Mouse (Mus musculus) hindbrain, embryonic 15.5 days (tissue): ENCODE measurements around the gene Abhd12. TPM values are rescaled to one million over a fixed set of nuclear protein-coding genes. Genes with fewer than 3 reads are reported as not detected.

Source experiments
- ATAC-seq: fragments of 200-750 bp; cut with Nextera tagmentation; 2 replicates; pipeline ENCODE4 v1.8.0; 2017; ENCODE audit warnings: low read depth, moderate number of reproducible peaks, moderate TSS enrichment; ENCODE audit not compliant: low FRiP score
- H3K27ac ChIP-seq: fragments of 300-500 bp; sonication (generic); replicated peaks from 2 replicates; pipeline ENCODE4 v1.5.1; 2015; ENCODE audit warnings: mild to moderate bottlenecking, inconsistent platforms
- H3K27me3 ChIP-seq: fragments of 300-500 bp; sonication (generic); 2 replicates; pipeline ENCODE4 v1.6.1; 2015; ENCODE audit warnings: control low read depth, inconsistent platforms
- H3K36me3 ChIP-seq: fragments of 300-500 bp; sonication (generic); 2 replicates; pipeline ENCODE4 v1.6.1; 2015; ENCODE audit warnings: control low read depth, inconsistent platforms
- H3K4me1 ChIP-seq: fragments of 300-500 bp; sonication (generic); replicated peaks from 2 replicates; pipeline ENCODE4 v1.6.1; 2015; ENCODE audit warnings: control low read depth, inconsistent platforms
- H3K4me2 ChIP-seq: fragments of 300-500 bp; sonication (generic); 2 replicates; pipeline ENCODE4 v1.6.1; 2015; ENCODE audit warnings: moderate library complexity, mild to moderate bottlenecking, inconsistent platforms
- H3K4me3 ChIP-seq: fragments of 300-500 bp; sonication (generic); 2 replicates; pipeline ENCODE4 v1.5.1; 2015; ENCODE audit warnings: mild to moderate bottlenecking, inconsistent platforms
- H3K9ac ChIP-seq: fragments of 300-500 bp; sonication (generic); 2 replicates; pipeline ENCODE4 v1.6.1; 2015; ENCODE audit warnings: inconsistent platforms
- H3K9me3 ChIP-seq: fragments of 300-500 bp; sonication (generic); 2 replicates; pipeline ENCODE4 v1.6.1; 2016; ENCODE audit warnings: control low read depth, inconsistent platforms
- WGBS: fragments of 180-500 bp; shearing (Covaris S2); methylation state at CpG from one replicate; pipeline ENCODE4 v1.1.7; 2015; 5-methylcytosine and 5-hydroxymethylcytosine counted together
- polyA plus RNA-seq: library from polyadenylated mRNA; unstranded; fragments of >200 nt; fragmentation: Nextera tagmentation; extraction: Ambion mirVana; gene quantifications from 2 replicates; pipeline ENCODE4 v1.2.1, GENCODE M21; 2015

The Abhd12 gene
- polyA plus RNA-seq, 1 experiment from 2014 or later: 137 TPM

DNA sequence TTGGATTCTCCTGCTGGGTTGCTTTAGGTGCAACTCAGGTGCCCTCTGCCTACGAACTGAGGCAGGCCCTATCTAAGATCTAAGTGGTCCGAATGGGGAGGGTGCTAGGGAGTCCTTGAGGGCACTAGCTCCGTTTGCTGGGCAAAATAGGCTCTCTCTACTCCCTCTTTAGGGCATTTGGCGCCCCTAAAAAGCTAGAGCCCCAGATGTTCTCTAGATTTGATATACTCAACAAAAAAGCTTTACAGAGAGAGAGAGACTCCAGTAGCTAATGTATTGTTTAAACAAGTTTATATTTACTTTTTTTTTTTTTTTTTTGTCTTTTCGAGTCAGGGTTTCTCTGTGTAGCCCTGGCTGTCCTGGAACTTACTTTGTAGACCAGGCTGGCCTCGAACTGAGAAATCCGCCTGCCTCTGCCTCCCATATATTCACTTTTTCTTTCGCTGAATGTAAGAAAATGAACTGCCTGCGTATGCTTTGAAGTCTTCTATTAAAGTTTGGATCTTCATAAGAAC, 452 bp upstream of the Abhd12 start, which contains the start of gene Gins1:
Gene Gins1, plus strand, starts transcription at position 465 of the 515 bp plus-strand sequence.
- H3K4me1 ChIP-seq: peaks cover 30% of the 10 kb centered on the region
- peak within 1 kb of the TSS; percentile 84 for H3K4me2 ChIP-seq
- peak within 1 kb of the TSS; percentile 93 for H3K27ac ChIP-seq
- peaks cover 3% of the 10 kb centered on the region; the same call in 1 of the 2 replicates for H3K36me3 ChIP-seq
- peak within 1 kb of the TSS; percentile 95 for H3K9ac ChIP-seq
- no peaks in the 10 kb centered on the region for H3K27me3 ChIP-seq
- H3K4me3 ChIP-seq: peak within 1 kb of the TSS; percentile 71
- no peak; the same call in 1 of the 2 replicates for ATAC-seq
- WGBS: 44% methylated on average over 9 of the region's 9 CpGs
- no peaks in the 10 kb centered on the region for H3K9me3 ChIP-seq

DNA sequence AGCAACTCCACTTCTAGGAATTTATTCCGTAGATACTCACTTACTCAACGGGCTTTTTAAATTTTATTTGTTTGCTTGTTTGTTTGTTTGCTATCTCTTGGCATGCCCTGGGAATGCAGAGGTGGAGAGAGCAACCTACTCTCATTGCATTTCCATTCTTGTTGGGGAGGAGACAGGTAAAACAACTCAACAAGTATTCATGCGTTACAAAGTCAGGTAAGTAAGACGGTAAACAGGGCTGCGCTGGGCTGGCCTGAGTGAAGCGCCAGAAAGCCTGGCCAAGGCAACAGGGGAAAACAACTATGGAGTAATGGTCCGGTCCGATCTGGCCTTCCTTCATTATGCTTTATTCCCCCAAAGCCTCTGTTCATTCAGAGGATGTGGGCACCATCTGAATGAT, 2.2 kb downstream of the Abhd12 start:
- H3K9me3 ChIP-seq: no peaks in the 10 kb centered on the region
- H3K4me2 ChIP-seq: peak overlapping the region; percentile 84
- peak overlapping the region; percentile 71; the same call in 1 of the 2 replicates for H3K4me3 ChIP-seq
- H3K9ac ChIP-seq: no peak overlapping the region
- H3K4me1 ChIP-seq: peaks cover 27% of the 10 kb centered on the region
- H3K27ac ChIP-seq: no peak overlapping the region
- 81% methylated on average over 8 of the region's 8 CpGs for WGBS
- H3K27me3 ChIP-seq: no peaks in the 10 kb centered on the region
- no peak for ATAC-seq
- peaks cover 3% of the 10 kb centered on the region; the same call in 1 of the 2 replicates for H3K36me3 ChIP-seq

DNA sequence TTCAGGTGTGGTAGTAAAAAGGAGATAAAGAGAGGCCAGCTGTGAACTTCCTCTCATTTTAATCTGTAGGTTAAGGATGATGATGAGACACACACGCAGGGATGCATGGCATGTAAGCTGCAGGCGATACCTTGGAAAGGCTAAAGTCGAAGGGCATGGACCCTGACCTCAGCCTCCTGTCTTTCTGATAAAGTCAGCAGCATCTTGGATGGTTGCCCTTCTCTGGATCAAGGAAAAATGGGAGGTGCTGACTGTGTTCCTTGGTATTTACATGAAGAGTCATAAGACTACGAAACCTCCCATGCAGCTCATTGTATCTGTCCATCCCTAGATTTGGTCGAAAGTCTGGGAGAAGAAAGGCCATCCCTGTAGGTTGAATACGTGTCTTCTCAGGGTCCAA, 4.2 kb downstream of the Abhd12 start:
- Histone ChIP-seq H3K36me3 (peaks cover 3% of the 10 kb centered on the region; the same call in 1 of the 2 replicates), H3K9me3 (no peaks in the 10 kb centered on the region), H3K27me3 (no peaks in the 10 kb centered on the region), H3K4me2 (no peak overlapping the region), H3K27ac (no peak overlapping the region), H3K4me3 (no peak overlapping the region), H3K9ac (no peak overlapping the region), H3K4me1 (peaks cover 27% of the 10 kb centered on the region)
- no peak for ATAC-seq
- 93% methylated on average over 6 of the region's 6 CpGs for WGBS

DNA sequence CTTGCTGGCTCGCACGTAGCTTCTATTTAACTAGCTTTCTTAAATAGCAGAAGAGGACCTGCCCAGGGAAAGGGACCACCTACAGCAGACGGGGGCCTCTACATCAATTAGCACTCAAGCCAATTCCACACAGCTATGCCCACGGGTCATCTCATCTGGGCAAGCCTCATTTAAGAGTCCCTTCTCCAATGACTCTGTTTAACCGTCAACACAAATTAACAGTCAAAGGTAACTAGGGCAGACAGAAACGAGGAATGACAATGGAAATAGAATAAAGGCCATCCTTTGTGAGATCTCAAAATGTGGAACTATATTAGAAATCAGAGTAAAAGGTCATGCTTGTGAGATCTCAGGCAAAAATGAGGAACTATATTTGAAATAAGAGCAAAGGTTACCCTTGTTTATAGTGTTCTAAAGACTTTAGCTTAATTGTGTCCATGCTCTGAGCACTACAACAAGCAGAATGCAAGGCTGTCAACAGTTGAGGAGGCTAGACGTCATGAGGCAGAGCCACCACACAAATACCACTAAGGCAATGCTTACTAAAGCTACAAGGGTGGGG, 8.8 kb downstream of the Abhd12 start:
- H3K36me3 ChIP-seq: peaks cover 3% of the 10 kb centered on the region; the same call in 1 of the 2 replicates
- WGBS: 83% methylated on average over 7 of the region's 7 CpGs
- no peak overlapping the region for H3K27ac ChIP-seq
- H3K27me3 ChIP-seq: no peaks in the 10 kb centered on the region
- no peaks in the 10 kb centered on the region for H3K9me3 ChIP-seq
- H3K9ac ChIP-seq: no peak overlapping the region
- ATAC-seq: no peak
- peaks cover 6% of the 10 kb centered on the region; the same call in 1 of the 2 replicates for H3K4me1 ChIP-seq
- no peak overlapping the region for H3K4me3 ChIP-seq
- H3K4me2 ChIP-seq: no peak overlapping the region

DNA sequence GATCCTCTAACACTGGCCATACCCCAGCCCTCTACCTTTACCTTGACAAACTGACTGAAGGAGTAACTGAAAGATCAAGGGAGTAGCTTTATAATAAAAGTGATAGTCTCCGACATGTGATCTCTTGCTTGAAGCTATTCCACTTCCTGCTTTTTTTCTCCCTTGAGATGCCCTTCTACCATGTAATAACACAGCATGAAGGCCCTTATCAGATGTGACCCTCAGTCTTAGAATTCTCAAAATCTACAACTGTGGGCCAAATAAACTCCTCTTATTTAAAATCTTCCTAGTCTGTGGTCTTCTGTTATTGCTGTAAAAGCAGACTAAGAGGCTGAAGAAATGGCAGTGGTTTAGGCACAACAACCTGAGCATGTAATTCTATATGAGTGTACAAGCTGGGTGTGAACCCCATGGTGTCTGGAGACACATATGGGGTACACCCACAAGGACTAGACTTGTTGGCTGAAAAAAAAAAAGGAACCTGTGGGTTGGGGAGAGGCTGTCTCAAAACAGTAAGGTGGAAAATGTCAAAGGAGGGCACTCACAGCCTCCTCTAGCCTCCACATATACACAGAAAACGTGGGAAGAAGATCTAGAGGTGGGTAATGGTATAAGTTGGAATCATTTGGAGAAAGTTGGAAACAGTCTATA, 9.8 kb downstream of the Abhd12 start:
- H3K9ac ChIP-seq: no peak overlapping the region
- H3K27ac ChIP-seq: no peak overlapping the region
- no peak overlapping the region for H3K4me3 ChIP-seq
- no peaks in the 10 kb centered on the region for H3K4me1 ChIP-seq
- no peaks in the 10 kb centered on the region for H3K9me3 ChIP-seq
- no peaks in the 10 kb centered on the region for H3K27me3 ChIP-seq
- whole genome bisulfite sequencing: 86% methylated on average over 2 of the region's 2 CpGs
- H3K36me3 ChIP-seq: no peaks in the 10 kb centered on the region
- H3K4me2 ChIP-seq: no peak overlapping the region
- no peak for ATAC-seq

DNA sequence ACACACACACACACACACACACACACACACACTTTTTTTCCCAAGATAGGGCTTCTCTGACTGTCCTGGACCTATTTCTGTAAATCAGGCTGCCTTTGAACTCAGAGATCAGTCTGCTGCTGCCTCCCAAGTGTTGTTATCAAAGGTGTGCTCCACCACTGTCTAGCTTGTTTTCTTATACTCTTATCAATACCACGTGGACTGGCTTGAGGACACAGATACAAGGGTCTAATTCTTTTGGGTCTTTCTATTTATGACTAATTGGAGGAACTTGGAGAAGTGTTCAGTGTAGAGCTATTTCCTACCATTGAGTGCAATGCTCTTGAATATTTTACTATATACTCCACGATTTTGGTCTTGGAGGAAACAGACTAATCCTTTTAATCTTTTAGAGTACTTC, 17.2 kb downstream of the Abhd12 start:
- Histone ChIP-seq H3K4me3 (no peak overlapping the region), H3K4me1 (no peaks in the 10 kb centered on the region), H3K9ac (no peak overlapping the region), H3K9me3 (no peaks in the 10 kb centered on the region), H3K27ac (no peak overlapping the region), H3K36me3 (no peaks in the 10 kb centered on the region), H3K27me3 (no peaks in the 10 kb centered on the region), H3K4me2 (no peak overlapping the region)
- 88% methylated on average over 2 of the region's 2 CpGs for WGBS
- no peak for ATAC-seq

DNA sequence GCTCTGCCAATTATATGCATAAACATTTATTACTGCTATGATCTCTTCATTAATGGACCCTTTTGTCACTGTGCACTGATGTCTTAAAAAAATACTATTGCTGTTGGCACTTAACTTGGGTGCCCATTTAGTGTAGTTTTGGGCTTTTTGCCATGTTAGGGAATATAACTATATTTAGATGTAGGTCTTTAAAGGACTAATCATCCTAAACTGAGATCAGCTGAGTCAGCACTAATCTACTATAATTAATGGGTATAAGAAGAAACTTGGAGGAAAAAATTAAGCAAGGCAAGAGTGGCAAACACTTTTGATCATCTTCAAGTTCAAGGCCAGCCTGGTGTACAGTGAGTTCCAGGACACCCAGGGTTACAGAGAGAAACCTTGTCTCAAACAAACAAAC, 18.2 kb downstream of the Abhd12 start:
- H3K27ac ChIP-seq: no peak overlapping the region
- H3K4me2 ChIP-seq: no peak overlapping the region
- ATAC-seq: no peak
- no peak overlapping the region for H3K4me3 ChIP-seq
- H3K36me3 ChIP-seq: no peaks in the 10 kb centered on the region
- no peak overlapping the region for H3K9ac ChIP-seq
- no peaks in the 10 kb centered on the region for H3K9me3 ChIP-seq
- H3K4me1 ChIP-seq: no peaks in the 10 kb centered on the region
- no peaks in the 10 kb centered on the region for H3K27me3 ChIP-seq

DNA sequence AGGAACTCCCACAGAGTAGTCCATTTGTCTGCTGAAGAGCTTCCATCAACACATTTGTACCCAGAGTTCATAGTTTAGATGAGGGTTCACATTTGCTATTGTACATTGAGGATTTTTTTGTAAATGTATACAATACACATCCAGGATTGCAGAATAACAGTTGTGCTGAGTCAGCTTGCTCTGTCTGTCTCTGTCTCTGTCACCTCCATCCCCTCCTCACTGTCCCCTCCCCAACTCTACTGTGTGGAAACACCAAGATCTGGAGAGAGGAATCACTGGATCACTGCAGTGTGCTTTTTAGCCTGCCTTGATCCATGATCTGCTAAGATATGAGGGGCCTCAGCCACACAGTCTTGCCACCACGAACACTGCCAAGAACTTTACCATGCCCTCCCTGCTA, 18.7 kb downstream of the Abhd12 start:
- no peaks in the 10 kb centered on the region for H3K4me1 ChIP-seq
- WGBS: 92% methylated on average over 1 of the region's 1 CpGs
- no peak for ATAC-seq

DNA sequence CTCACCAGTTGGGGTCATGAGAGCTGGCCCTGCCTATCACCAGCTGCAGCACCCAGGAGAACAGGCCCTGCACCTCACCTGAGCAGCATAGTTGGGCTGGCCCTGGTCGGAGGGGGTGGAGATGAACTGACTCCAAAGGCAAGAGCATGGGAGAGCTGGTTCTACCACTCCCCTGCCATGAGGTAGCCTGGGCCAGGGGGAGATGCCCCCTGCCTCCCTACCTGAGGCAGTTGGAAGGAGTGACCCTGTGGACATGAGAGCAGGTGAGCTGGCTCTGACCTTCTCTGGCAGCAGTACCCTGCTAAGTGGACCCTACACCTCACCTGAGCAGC, 19.8 kb downstream of the Abhd12 start:
- WGBS: 100% methylated on average over 1 of the region's 1 CpGs
- Histone ChIP-seq H3K9ac (no peak overlapping the region), H3K36me3 (no peaks in the 10 kb centered on the region), H3K4me2 (no peak overlapping the region), H3K4me3 (no peak overlapping the region), H3K4me1 (no peaks in the 10 kb centered on the region), H3K27me3 (no peaks in the 10 kb centered on the region), H3K27ac (no peak overlapping the region), H3K9me3 (no peaks in the 10 kb centered on the region)
- peak; percentile 61; the same call in 1 of the 2 replicates for ATAC-seq

More for the DNA sequence above, 18.7 kb downstream of the Abhd12 start:
- no peak overlapping the region for H3K4me3 ChIP-seq
- H3K36me3 ChIP-seq: no peaks in the 10 kb centered on the region
- no peak overlapping the region for H3K9ac ChIP-seq
- H3K9me3 ChIP-seq: no peaks in the 10 kb centered on the region
- H3K27me3 ChIP-seq: no peaks in the 10 kb centered on the region
- H3K27ac ChIP-seq: no peak overlapping the region
- H3K4me2 ChIP-seq: no peak overlapping the region

DNA sequence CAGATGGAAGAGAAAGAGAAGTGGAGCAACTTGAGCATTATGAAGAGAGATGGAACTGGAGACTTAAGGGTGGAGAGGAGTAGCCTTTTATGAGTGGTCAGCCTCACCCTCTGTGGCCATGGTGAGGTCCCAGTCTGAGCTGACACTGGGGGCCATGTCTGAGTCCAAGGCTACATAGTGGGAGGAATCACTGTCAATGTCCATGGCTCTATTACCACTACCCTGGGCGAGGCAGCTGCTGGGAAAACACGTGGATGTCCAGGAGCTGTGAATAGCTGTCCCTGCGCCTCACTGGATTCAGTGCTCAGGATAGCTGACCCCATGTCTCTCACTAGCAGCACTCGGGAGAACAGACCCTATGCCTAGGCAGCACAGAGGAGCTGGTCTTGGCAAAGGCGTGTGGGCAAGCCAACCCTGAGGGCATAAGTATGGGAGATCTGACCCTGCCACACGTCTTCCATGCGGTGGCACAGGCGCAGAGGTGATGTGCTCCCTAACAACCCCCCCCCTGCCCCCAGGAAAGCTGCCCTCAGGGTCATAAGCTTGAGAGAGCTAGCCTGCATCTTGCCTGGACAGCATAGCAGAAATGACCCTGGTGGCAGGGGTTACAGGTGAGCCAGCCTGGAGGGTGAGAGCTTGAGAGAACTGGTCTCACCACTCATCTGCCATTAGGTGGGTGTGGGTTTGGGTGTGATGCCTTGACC, 20.3 kb downstream of the Abhd12 start:
- H3K9me3 ChIP-seq: no peaks in the 10 kb centered on the region
- peak; percentile 33; the same call in 1 of the 2 replicates for ATAC-seq
- no peak overlapping the region for H3K27ac ChIP-seq
- H3K36me3 ChIP-seq: no peaks in the 10 kb centered on the region
- H3K27me3 ChIP-seq: no peaks in the 10 kb centered on the region
- H3K4me2 ChIP-seq: no peak overlapping the region
- H3K4me3 ChIP-seq: no peak overlapping the region
- H3K9ac ChIP-seq: no peak overlapping the region
- H3K4me1 ChIP-seq: no peaks in the 10 kb centered on the region
- WGBS: 87% methylated on average over 8 of the region's 8 CpGs

DNA sequence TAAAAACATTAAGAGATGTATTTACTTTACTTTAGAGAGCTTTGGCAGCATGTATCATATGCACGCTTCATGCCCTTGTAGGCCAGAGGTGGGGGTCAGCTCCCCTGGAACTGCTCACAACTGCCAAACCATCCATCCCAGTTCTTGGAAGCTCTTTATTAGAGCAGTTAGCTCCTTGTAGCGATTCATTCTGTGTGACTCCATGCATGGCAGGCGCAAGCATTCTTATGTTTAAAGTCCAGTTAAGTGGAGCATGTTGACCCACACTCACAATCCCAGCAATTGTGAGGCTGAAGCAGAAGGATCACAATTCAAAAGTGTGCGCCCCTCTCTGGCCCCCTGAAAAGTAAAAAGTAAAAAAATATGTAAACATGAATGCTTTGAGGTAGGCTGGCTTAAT, 27.0 kb downstream of the Abhd12 start:
- H3K4me2 ChIP-seq: no peak overlapping the region
- no peaks in the 10 kb centered on the region for H3K36me3 ChIP-seq
- H3K4me3 ChIP-seq: no peak overlapping the region
- H3K4me1 ChIP-seq: no peaks in the 10 kb centered on the region
- H3K9me3 ChIP-seq: no peaks in the 10 kb centered on the region
- H3K9ac ChIP-seq: no peak overlapping the region
- no peak for ATAC-seq
- 90% methylated on average over 4 of the region's 4 CpGs for WGBS
- H3K27ac ChIP-seq: no peak overlapping the region
- no peaks in the 10 kb centered on the region for H3K27me3 ChIP-seq

DNA sequence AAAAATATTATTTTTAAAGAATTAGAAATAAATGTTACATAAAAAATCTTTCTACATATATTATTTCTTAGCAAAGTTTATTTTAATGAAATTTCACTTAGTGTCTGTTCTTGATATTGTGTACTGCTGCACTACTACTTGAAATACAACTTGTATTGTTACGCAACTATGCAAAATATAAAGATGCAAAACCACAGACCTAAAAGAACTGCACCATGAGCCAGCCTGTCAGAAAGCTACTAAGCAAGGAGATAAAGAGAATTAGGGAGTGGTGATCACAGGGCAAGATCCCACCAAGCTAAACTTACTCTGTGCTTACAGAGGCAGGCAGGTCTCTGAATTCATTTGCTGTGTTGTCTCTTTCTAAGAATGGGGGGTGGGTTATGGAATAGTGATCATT, 29.3 kb downstream of the Abhd12 start:
- ATAC-seq: no peak
- 94% methylated on average over 1 of the region's 1 CpGs for WGBS
- no peaks in the 10 kb centered on the region for H3K27me3 ChIP-seq
- H3K4me2 ChIP-seq: no peak overlapping the region
- H3K4me3 ChIP-seq: no peak overlapping the region
- no peaks in the 10 kb centered on the region for H3K9me3 ChIP-seq
- H3K36me3 ChIP-seq: no peaks in the 10 kb centered on the region
- no peak overlapping the region for H3K27ac ChIP-seq
- no peak overlapping the region for H3K9ac ChIP-seq
- no peaks in the 10 kb centered on the region for H3K4me1 ChIP-seq
